Mouse (Mus musculus) intestine, postnatal 0 days (tissue): ENCODE results near the gene Safb. TPM values are rescaled to one million over a fixed set of nuclear protein-coding genes. Genes with fewer than 3 reads are reported as not detected.

Source experiments
- ATAC-seq: fragments of 200-750 bp; cut with Nextera tagmentation; 2 replicates; pipeline ENCODE4 v1.8.0; 2017; ENCODE audit warnings: mild to moderate bottlenecking, moderate TSS enrichment, moderate library complexity
- H3K27ac ChIP-seq: fragments of 300-500 bp; sonication (generic); 2 replicates; pipeline ENCODE4 v1.5.1; 2014; ENCODE audit warnings: mild to moderate bottlenecking, low read depth, low read length, moderate library complexity
- H3K27me3 ChIP-seq: fragments of 300-500 bp; sonication (generic); replicated peaks from 2 replicates; pipeline ENCODE4 v1.6.1; 2014; ENCODE audit warnings: low read length, mixed read lengths; ENCODE audit not compliant: control insufficient read depth, insufficient read depth
- H3K36me3 ChIP-seq: fragments of 300-500 bp; sonication (generic); 2 replicates; pipeline ENCODE4 v1.6.1; 2014; ENCODE audit warnings: mild to moderate bottlenecking, moderate library complexity; ENCODE audit not compliant: control insufficient read depth, insufficient read depth
- H3K4me1 ChIP-seq: fragments of 300-500 bp; sonication (generic); replicated peaks from 2 replicates; pipeline ENCODE4 v1.6.1; 2014; ENCODE audit warnings: antibody characterized with exemption, low read length, mixed read lengths; ENCODE audit not compliant: control insufficient read depth, insufficient read depth
- H3K4me2 ChIP-seq: fragments of 300-500 bp; sonication (generic); replicated peaks from 2 replicates; pipeline ENCODE4 v1.6.1; 2014; ENCODE audit warnings: low read depth, mild to moderate bottlenecking, moderate library complexity
- H3K4me3 ChIP-seq: fragments of 300-500 bp; sonication (generic); 2 replicates; pipeline ENCODE4 v1.5.1; 2014; ENCODE audit warnings: low read depth, low read length
- H3K9ac ChIP-seq: fragments of 300-500 bp; sonication (generic); 2 replicates; pipeline ENCODE4 v1.6.1; 2014; ENCODE audit warnings: mild to moderate bottlenecking, low read depth, low read length
- H3K9me3 ChIP-seq: fragments of 300-500 bp; sonication (generic); 2 replicates; pipeline ENCODE4 v1.6.1; 2016; ENCODE audit warnings: mixed run types; ENCODE audit not compliant: control insufficient read depth
- CTCF ChIP-seq: sonication (generic); IDR thresholded peaks from 2 replicates; pipeline ENCODE4 v1.5.1; 2016; ENCODE audit warnings: low read depth, mild to moderate bottlenecking, control low read depth, antibody characterized with exemption, moderate library complexity
- WGBS: fragments of 180-500 bp; shearing (Covaris S2); extraction: QIAGEN DNeasy Blood & Tissue Kit; methylation state at CpG from one replicate; pipeline ENCODE4 v1.1.7; 2014; 5-methylcytosine and 5-hydroxymethylcytosine counted together
- polyA plus RNA-seq: library from polyadenylated mRNA; unstranded; fragments of >200 nt; fragmentation: Nextera tagmentation; extraction: Ambion mirVana; gene quantifications from 2 replicates; pipeline ENCODE4 v1.2.1, GENCODE M21; 2015

Safb gene
- polyA plus RNA-seq, 1 experiment from 2014 or later, result 40.0 TPM

DNA sequence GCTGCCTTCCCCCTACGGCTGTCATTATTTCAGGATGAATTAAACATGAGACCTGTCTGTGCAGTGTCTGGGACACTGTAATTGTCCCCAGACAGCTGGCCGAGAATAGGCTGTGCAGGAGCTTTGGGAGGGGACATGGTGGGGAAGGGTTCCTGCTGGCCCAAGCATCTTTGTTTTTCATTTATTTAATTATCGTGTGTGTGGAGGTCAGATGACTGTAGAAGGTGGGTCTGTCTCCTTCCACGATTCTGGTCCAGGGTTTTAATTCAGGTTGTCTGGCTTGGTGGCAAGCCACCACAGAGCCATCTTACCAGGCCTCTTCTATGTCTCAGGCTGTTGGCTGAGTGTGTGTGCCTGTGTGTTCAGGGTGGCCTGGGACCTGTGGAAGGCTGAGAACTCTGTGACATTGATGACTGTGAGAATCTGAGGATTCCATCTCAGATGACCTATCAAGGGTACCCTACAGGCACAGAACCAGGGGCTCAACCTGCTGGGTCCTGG, 36.0 kb upstream of the Safb start:
- Histone ChIP-seq H3K27me3 (no peaks in the 10 kb centered on the region), H3K4me1 (no peaks in the 10 kb centered on the region), H3K4me2 (no peak overlapping the region), H3K9ac (no peak overlapping the region), H3K9me3 (no peaks in the 10 kb centered on the region), H3K4me3 (no peak overlapping the region), H3K36me3 (no peaks in the 10 kb centered on the region), H3K27ac (no peak overlapping the region)
- no peak for TF ChIP-seq CTCF
- 66% methylated on average over 4 of the region's 4 CpGs for WGBS
- no peak for ATAC-seq

DNA sequence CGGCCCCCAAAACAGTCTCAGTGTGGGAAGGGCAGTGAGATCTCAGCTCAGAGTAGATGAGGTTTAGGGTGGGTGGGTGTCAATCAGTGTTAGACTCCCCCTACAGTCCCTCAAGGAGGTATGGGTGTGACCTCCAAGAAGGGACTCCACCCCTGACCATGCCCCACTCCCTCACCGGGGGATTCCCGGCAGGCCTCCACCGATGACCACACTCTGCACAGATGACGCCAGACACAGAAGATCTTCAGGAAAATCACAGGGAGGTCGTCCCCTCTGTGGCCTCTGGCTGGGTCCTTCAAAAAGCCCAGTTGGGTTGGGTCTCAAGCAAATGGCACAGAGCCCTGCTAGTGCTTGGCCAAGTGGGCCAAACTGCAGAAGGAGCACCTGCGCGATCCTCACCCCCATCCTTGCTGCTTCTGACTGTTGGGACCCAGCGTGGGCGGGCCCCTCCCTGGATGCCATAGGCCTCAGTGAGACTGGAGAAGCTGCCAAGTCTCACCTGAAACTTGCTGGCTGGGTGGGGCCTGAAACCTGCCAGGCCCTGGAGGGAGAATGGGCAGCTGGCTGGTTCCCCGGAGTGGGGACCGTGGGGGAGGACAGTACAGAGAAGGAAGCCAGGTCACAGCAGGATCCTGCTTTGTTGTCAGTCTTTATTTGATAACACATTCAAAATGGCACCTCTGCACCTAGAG, 33.7 kb upstream of the Safb start:
- Histone ChIP-seq H3K9me3 (no peaks in the 10 kb centered on the region), H3K4me3 (no peak overlapping the region), H3K36me3 (no peaks in the 10 kb centered on the region; the same call in 1 of the 2 replicates), H3K9ac (no peak overlapping the region), H3K27ac (no peak overlapping the region), H3K27me3 (no peaks in the 10 kb centered on the region), H3K4me2 (no peak overlapping the region), H3K4me1 (no peaks in the 10 kb centered on the region)
- 78% methylated on average over 12 of the region's 12 CpGs for WGBS
- ATAC-seq, result no peak
- TF ChIP-seq CTCF, result no peak

DNA sequence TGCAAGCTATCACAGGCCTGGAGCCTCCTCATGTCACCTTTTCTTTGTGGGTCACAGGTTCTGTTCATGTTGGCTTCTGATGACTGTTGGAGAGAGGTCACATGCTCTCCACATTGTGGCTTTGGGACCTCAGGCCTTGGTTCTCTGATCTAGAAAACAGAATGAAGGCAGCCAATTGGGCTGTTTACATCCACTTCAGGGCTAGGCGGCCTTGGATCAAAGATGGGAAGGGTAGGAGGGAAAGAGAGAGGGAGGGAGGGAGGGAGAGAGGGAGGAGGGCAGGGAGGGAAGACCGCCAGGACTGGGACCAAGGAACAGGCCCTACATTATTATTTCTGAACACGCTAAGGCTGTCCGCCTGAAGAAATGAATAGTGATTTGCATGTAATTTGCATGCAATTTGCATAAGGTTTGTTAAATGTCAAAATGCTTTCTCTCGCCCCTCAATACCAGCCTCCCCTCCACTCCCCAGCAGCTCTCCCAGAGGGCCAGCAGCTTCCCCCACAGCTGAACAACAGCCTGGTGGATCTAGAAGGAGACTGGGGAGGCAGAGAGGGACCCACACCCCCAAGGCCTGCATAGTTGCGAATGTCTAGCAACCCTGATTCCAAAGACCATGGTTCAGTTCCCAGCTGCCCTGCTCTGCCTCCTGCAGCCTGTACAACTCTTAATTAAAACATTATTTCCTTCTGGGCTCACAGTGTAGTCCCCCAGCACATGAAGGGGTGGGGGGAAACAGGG, 32.6 kb upstream of the Safb start:
- Histone ChIP-seq H3K27ac (no peak overlapping the region), H3K36me3 (no peaks in the 10 kb centered on the region; the same call in 1 of the 2 replicates)

DNA sequence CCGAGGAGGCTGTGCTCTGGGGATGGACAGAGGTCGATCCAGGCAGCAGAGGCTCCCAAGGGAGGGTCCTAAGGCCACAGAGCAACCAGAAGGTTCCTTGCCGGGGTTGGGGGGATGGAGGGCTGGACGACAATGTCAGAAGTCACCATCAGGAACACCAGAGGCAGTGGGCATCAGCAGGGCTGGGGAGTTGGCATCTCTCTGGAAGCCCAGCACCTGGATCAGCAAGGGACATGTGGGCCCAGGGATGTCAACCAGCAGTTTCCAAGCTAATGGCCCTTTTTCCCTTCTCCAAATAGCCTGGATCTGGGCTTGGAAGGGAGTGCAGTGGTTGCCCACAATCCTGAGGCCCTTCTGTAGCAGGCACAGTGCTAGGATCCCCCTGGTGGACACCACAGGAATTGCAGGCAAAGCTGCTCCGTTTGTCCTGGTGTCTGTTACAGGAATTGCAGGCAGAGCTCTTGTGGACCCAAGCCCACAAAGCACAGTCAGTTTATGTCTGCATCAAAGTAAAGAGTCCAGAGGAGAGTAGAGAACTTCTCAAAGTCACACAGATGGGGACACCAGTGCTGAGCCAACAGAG, 31.8 kb upstream of the Safb start:
- ATAC-seq, result no peak
- Histone ChIP-seq H3K4me1 (no peaks in the 10 kb centered on the region), H3K4me2 (no peak overlapping the region), H3K9me3 (no peaks in the 10 kb centered on the region), H3K9ac (no peak overlapping the region), H3K27ac (no peak overlapping the region), H3K27me3 (no peaks in the 10 kb centered on the region), H3K36me3 (no peaks in the 10 kb centered on the region; the same call in 1 of the 2 replicates), H3K4me3 (no peak overlapping the region)
- 73% methylated on average over 5 of the region's 5 CpGs for WGBS
- peak; percentile 98 for TF ChIP-seq CTCF

More for the DNA sequence above, 32.6 kb upstream of the Safb start:
- H3K9ac ChIP-seq, result no peak overlapping the region
- 81% methylated on average over 6 of the region's 6 CpGs for WGBS
- no peaks in the 10 kb centered on the region for H3K9me3 ChIP-seq
- H3K4me1 ChIP-seq, result no peaks in the 10 kb centered on the region
- no peaks in the 10 kb centered on the region for H3K27me3 ChIP-seq
- H3K4me2 ChIP-seq, result no peak overlapping the region
- TF ChIP-seq CTCF, result no peak
- H3K4me3 ChIP-seq, result no peak overlapping the region
- no peak for ATAC-seq

DNA sequence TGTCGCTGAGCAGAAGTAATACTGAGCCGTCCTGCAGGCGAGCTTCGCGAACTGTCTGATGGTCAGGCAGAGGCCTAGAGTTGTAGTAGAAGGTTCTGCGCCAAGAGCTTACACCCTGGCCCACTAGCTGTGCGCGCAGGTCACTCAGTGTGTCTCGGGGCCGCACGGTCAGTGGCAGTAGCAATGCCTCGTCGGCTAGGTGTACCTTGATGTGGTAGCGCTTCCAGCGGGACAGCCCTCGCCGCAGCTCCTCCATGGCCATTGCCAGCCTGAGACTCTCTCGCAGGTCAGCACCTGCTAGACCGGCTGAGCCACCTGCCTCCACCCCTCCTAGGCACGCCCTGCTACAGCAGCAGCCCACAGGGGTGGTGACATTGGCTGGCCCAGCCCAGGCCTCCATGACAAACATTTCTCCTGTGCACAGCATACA, 30.5 kb upstream of the Safb start, which contains the start of gene Gm20219:
Gene Gm20219, minus strand, starts transcription at position 266 of the 430 bp plus-strand sequence.
- Histone ChIP-seq H3K4me3 (no peak within 1 kb of the TSS), H3K27me3 (no peaks in the 10 kb centered on the region), H3K4me2 (0 out of 2 replicates have a peak within 1 kb of the TSS, but pooled peaks have one; percentile 21), H3K27ac (no peak within 1 kb of the TSS), H3K36me3 (no peaks in the 10 kb centered on the region; the same call in 1 of the 2 replicates), H3K9me3 (no peaks in the 10 kb centered on the region), H3K4me1 (no peaks in the 10 kb centered on the region), H3K9ac (no peak within 1 kb of the TSS)
- ATAC-seq, result peak; percentile 80
- WGBS, result 48% methylated on average over 20 of the region's 20 CpGs
- no peak for TF ChIP-seq CTCF

DNA sequence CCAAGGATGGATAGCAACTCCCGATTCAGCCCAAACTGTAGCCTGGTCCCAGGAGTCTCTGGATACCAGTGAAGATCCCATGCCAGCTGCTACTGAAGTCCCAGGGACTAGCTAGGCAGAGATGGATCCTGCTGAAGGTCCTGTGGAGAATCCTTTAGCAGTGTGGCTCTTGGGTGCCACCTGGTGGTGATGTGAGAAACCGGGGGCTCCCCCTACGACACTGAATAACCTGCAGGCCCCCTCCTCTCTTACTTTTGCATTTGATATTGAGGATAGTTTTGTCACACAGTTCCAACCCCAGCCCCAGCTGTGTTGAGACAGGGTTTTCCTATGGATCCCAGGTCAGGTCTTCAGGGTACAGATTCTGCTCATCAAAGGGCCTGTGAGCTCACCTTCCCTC, 26.2 kb upstream of the Safb start:
- peak; percentile 94 for TF ChIP-seq CTCF
- no peak overlapping the region for H3K4me2 ChIP-seq
- no peak overlapping the region for H3K9ac ChIP-seq
- WGBS, result 20% methylated on average over 3 of the region's 3 CpGs
- H3K27ac ChIP-seq, result no peak overlapping the region
- H3K4me1 ChIP-seq, result no peaks in the 10 kb centered on the region
- H3K27me3 ChIP-seq, result no peaks in the 10 kb centered on the region
- H3K9me3 ChIP-seq, result no peaks in the 10 kb centered on the region
- H3K4me3 ChIP-seq, result no peak overlapping the region
- 0 out of 2 replicates have a peak, but pooled peaks have one; percentile 28 for ATAC-seq
- peaks cover 26% of the 10 kb centered on the region for H3K36me3 ChIP-seq
